Mouse (Mus musculus) CH12.LX (cell line): ENCODE measurements around the gene Slc25a18.

ENCODE experiments used
- CTCF ChIP-seq, 2 experiments: IDR thresholded peaks in 1 of 2; conservative IDR thresholded peaks in 1 of 2; 2 replicates each; pipeline ENCODE4 v1.5.1; 2011 to 2012; ENCODE audit warnings: low read depth in 2 of 2, low read length in 2 of 2, improper control_type of control experiment in 1 of 2, inconsistent platforms in 1 of 2, mild to moderate bottlenecking in 1 of 2, moderate library complexity in 1 of 2
- E2F4 ChIP-seq: IDR thresholded peaks from 2 replicates; pipeline ENCODE4 v1.6.1; 2011; ENCODE audit warnings: low read depth, low read length, improper control_type of control experiment; ENCODE audit not compliant: insufficient replicate concordance
- EP300 ChIP-seq: IDR thresholded peaks from 2 replicates; pipeline ENCODE4 v1.6.1; 2011; ENCODE audit warnings: low read length, improper control_type of control experiment
- GABPA ChIP-seq: IDR thresholded peaks from 2 replicates; pipeline ENCODE4 v1.6.1; 2012; ENCODE audit warnings: low read depth, low read length, improper control_type of control experiment, inconsistent platforms; ENCODE audit not compliant: insufficient replicate concordance
- JUND ChIP-seq: conservative IDR thresholded peaks from 2 replicates; pipeline ENCODE4 v1.6.1; 2011; ENCODE audit warnings: low read depth, low read length, improper control_type of control experiment
- MAX ChIP-seq: IDR thresholded peaks from 2 replicates; pipeline ENCODE4 v1.6.1; 2011; ENCODE audit warnings: low read length, improper control_type of control experiment
- POLR2AphosphoS2 ChIP-seq: IDR thresholded peaks from 2 replicates; pipeline ENCODE4 v1.6.1; 2011; ENCODE audit warnings: low read depth, low read length, improper control_type of control experiment
- TCF12 ChIP-seq: IDR thresholded peaks from 2 replicates; pipeline ENCODE4 v1.6.1; 2014; ENCODE audit warnings: low read depth, mild to moderate bottlenecking, inconsistent platforms, low read length, improper control_type of control experiment
- UBTF ChIP-seq: IDR thresholded peaks from 2 replicates; pipeline ENCODE4 v1.6.1; 2012; ENCODE audit warnings: low read depth, mild to moderate bottlenecking, inconsistent platforms, low read length, improper control_type of control experiment, moderate library complexity
- USF1 ChIP-seq: IDR thresholded peaks from 2 replicates; pipeline ENCODE4 v1.6.1; 2014; ENCODE audit warnings: low read depth, mild to moderate bottlenecking, inconsistent platforms, low read length, improper control_type of control experiment
- USF2 ChIP-seq: conservative IDR thresholded peaks from 2 replicates; pipeline ENCODE4 v1.6.1; 2011; ENCODE audit warnings: low read depth, low read length, improper control_type of control experiment

- TF ChIP-seq EP300: no peak
- TF ChIP-seq JUND: no peak
- TF ChIP-seq GABPA: no peak
- no peak for TF ChIP-seq CTCF (conservative IDR thresholded peaks at IDR 0.05 in 1 of 2, IDR thresholded peaks at IDR 0.05 in 1 of 2; ENCODE audit: low read depth in 2 of 2, low read length in 2 of 2)
- no peak for TF ChIP-seq USF2
- no peak for TF ChIP-seq USF1
- no peak for TF ChIP-seq E2F4
- no peak for TF ChIP-seq UBTF
- no peak for TF ChIP-seq POLR2AphosphoS2
- no peak for TF ChIP-seq MAX
- no peak for TF ChIP-seq TCF12
Observed at GRCm38 (mm10) chr6:120778226-120778625, 4.8 kb downstream of the Slc25a18 start.
